Mouse (Mus musculus): ENCODE data around the gene Katnb1.

- no peak for TF ChIP-seq CTCF (IDR thresholded peaks at IDR 0.05; ENCODE audit: low read depth)
- no peak for TF ChIP-seq EP300 (optimal IDR thresholded peaks at IDR 0.05)
Observed at GRCm38 (mm10) chr8:95076151-95076550, 4.8 kb upstream of the Katnb1 start.
